Mouse (Mus musculus): ENCODE data around the gene Dlgap4.

Dlgap4 gene

DNA sequence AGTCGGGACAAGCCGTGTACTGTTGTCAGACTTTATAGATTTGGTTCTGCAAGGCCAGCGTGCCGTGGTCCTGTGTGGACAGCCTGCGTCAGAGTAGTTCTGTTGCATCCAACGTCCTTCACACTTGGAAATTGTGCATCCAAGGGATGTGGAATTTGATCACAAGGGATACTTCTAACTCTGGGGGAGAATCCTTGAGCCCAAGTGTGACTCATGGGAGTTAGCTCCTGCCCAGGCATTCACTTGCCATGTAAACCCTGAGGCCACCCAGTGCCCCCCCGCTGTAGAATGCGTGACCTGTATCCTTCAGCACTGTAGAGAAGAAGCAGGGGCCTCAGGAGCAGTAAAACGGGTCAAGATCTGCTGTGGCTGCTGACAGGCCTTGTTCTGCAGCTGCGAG is 44.7 kb downstream of the Dlgap4 start:
- in situ Hi-C loops (cut with MboI, MseI): loop anchor here (5.0 kb wide), 1 partner anchor 941 kb away; no protein-coding TSS in a partner anchor

- in situ Hi-C loops (cut with MboI, MseI): loop anchor here (5.0 kb wide), 1 partner anchor 941 kb away; no protein-coding TSS in a partner anchor
These were observed 45.2 kb downstream of the Dlgap4 start for GRCm38 (mm10) chr2:156658751-156659150.

- in situ Hi-C loops (cut with MboI, MseI): loop anchor here (5.0 kb wide), 1 partner anchor 943 kb away; no protein-coding TSS in a partner anchor
These were observed 46.5 kb downstream of the Dlgap4 start for GRCm38 (mm10) chr2:156659981-156660380.

DNA sequence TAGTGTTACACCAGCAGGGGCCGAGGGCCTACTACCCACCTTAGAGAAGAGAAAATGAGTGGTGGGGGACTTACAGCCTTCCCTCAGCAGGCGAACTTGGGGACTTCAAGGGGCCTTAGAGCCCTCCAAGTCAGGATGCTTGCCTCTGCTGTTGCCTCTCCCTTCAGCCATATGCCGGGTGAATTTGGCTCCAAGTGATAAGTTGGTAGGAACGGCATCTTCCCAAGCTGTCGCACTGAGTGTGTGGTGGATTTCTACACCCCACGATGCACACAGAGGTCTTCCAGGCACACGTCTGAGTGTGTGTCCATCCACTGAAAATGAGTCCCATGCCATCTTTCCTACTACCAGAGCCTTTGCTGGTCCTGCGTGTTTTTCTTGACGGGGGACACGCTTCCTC is 49.7 kb downstream of the Dlgap4 start:
- in situ Hi-C loops (cut with MboI, MseI): no loop called here

DNA sequence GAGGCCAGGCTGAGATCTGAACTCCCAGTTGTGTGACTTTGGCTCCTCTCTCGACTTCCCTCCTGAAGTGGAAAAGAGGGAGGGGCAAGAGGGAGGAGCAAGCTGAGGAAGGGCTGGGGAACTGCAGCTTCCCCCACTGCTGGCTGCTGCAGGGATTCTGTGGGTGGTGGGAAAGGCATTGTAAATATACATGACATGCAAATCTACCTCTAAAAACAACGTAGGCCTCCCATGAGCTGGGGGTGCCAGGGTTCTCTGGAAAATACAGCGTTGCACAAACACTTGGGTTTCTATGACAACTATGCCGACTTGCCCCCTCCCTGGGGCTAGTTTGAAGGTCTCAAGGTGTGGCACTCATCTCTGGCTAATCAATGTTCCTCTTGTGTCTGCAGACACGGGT is 50.9 kb downstream of the Dlgap4 start:
- in situ Hi-C loops (cut with MboI, MseI): no loop called here

- in situ Hi-C loops (cut with MboI, MseI): no loop called here
These were observed 51.6 kb downstream of the Dlgap4 start for GRCm38 (mm10) chr2:156664993-156665518.

- in situ Hi-C loops (cut with MboI, MseI): no loop called here
These were observed 52.2 kb downstream of the Dlgap4 start for GRCm38 (mm10) chr2:156665620-156666196.

- in situ Hi-C loops (cut with MboI, MseI): no loop called here
These were observed 52.7 kb downstream of the Dlgap4 start for GRCm38 (mm10) chr2:156666231-156666630.

DNA sequence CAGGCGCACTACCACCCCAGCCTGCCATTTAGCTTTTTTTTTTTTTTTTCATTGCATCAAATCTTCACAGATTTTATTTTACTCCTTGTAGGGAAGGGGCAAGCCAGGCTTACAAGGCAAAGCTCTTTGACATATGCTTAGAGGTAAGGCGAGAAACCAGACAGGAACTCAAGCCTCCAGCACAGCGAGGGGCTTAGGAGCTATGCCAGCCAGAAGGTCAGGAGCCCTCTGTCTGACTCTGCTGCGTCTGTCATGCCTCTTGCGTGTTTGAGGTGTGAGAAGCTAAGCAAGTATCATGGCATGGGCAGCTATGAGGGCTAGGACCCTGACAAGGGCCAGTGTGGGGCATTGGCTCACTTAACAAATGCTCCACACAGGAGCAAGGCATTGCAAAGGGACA is 53.8 kb downstream of the Dlgap4 start:
- in situ Hi-C loops (cut with MboI, MseI): no loop called here

DNA sequence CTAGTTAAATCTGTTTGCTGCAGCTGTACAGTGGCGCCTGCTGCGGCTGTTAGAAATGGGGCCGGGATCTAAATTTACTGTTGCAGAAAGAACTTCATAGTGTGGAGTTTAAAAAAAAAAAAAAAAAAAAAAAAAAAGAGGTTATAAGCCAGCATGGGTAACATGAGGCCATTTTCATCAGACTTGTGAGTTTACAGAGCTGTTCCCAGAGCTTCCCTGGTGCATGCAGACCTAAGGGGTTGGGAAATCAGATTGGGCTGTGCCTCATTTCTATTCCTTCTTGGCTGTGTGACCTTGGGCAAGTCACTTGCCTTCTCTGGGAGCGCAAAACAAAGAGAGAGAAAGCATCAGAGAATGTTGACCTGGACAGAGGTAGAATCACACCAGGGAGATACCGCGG is 55.1 kb downstream of the Dlgap4 start:
- in situ Hi-C loops (cut with MboI, MseI): no loop called here

- in situ Hi-C loops (cut with MboI, MseI): no loop called here
These were observed 59.8 kb downstream of the Dlgap4 start for GRCm38 (mm10) chr2:156673307-156673706.

DNA sequence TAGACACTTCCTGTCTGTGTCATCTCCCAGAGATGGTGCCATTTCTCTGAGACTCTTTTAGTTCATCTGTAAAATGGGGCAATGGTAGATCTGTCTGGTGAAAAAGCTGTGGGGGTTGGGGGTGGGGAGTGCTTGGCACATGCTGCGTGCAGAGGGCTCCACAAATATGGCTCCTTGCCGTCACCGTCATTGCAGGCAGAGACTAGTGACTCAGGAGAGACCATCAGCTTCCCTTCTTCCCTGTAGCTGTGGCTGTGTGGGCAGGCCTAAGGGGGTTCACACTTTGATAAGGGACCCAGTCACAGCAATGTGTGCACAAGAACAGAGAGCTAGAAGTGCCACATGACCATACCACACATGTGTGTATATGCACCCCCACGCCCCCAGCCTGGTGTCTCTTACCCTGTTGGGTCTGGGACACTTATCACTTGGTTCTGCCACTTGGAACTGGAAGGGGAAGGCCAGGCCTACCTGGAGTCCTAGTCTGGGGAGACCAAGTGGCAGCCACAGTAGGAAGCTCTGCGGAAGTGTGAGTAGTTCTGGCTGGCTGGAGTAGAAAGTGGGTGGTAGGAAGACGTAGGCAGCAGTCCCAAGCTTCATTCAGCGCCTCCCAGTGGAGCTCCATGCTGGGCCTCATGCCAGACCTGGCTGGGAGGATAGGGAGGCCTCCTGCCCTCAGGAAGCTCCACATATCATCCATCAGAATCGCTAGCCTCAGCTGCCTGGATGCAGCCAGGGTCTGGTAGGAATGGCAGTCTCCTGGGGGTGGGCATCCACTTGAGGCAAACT is 60.6 kb downstream of the Dlgap4 start:
- in situ Hi-C loops (cut with MboI, MseI): no loop called here

GRCm38 (mm10) chr2:156676885-156677284 is 63.4 kb downstream of the Dlgap4 start:
- in situ Hi-C loops (cut with MboI, MseI): no loop called here

DNA sequence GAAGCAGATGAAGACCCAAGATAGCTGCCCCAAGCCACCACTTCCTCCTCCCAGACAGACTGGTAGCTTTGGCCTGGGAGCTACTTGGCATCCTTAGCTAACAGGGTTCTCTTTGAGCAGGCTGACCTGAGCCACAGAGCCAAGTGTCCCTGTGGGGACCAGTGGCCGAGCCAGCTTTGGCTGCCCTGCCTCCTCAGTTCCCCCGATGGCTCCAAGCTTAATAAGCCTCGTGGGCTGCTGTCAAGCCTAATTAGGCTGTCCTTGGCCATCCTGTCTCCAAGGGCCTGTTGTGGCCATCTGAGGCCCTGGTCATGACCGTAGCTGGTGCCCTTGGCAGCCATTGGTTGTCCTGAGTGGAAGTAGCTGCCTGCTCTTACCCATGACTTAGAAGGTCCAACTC is 64.6 kb downstream of the Dlgap4 start:
- in situ Hi-C loops (cut with MboI, MseI): no loop called here

- in situ Hi-C loops (cut with MboI, MseI): no loop called here
These were observed 69.5 kb downstream of the Dlgap4 start for GRCm38 (mm10) chr2:156682965-156683364.

DNA sequence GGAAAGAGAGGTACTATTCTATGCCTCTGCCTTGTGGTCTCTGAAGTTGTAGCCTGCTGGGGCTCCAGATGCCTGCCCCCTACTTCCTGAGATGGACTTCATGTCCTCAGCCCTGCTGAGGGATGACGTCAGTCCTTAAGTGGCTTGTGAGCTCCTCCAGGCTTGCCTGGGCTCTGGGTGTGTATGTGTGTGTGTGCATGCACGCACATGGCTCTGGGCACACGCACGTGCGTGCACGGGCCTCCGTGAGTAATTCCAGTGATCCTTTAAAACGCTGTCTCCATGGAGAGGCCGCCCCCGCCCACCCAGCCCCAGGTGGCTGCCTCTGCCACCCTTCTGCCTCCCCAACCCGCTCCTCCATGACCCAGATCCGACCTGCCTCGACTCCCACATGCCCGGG is 72.5 kb downstream of the Dlgap4 start:
- in situ Hi-C loops (cut with MboI, MseI): no loop called here

DNA sequence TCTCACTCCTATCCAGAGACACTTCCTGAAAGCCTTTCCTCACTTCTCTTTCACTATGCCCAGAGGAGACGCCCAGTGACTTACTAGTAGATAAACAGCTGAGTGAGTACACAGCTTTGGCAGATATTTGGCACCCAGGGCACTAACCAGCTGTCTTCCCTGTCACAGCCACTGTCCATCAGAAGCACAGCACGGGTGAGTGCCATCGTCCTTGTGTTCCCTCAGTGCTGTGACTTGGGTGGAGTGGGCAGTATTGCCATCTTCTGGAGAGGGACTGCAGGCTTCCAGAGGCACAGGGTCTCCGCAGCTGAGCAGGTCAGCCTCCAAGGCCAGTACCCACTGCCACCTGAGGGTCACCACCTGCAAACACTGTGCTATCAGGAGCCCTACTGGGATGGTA is 73.2 kb downstream of the Dlgap4 start:
- in situ Hi-C loops (cut with MboI, MseI): no loop called here

DNA sequence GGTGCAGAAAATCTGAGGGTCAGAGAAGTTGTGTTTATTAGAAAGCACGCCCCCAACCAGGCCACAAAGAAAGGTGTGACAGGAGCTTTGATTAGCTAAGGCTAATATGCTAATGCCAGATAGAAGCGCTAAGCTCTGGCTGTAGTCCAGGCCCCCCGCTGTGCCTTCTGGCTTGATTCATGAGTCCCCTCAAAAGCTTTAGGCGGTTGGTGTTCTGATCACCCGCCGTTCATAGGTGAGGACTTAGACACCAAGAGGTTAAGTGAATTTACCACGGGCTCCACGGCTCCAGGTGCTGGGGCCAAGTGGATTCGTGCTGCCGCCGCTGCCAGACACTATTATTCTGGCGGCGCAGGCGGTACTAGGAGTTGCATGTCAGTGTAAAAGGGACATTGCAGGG is 75.1 kb downstream of the Dlgap4 start:
- in situ Hi-C loops (cut with MboI, MseI): no loop called here

GRCm38 (mm10) chr2:156690833-156691232 is 77.3 kb downstream of the Dlgap4 start:
- in situ Hi-C loops (cut with MboI, MseI): no loop called here

DNA sequence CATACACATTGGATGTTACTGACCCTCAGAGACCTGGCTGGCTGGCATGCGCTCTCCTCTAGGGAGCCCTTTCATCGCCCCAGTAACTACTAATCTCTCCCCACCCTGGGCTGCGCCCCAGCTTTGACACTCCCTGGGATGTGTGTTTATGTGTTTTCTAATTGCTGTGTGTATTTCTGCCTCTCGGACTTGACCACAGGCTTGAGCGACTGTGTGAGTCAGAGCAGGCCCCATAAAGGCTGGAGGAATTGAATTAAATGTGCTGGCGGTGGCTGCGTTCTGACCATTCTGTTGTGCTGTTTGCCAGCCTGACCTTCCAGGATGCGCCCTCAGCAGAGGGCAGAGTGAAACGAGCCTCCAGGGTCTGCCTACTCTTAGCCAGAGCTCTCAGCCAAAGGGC is 78.2 kb downstream of the Dlgap4 start:
- in situ Hi-C loops (cut with MboI, MseI): no loop called here

- in situ Hi-C loops (cut with MboI, MseI): no loop called here
These were observed 79.8 kb downstream of the Dlgap4 start for GRCm38 (mm10) chr2:156693241-156693807.

DNA sequence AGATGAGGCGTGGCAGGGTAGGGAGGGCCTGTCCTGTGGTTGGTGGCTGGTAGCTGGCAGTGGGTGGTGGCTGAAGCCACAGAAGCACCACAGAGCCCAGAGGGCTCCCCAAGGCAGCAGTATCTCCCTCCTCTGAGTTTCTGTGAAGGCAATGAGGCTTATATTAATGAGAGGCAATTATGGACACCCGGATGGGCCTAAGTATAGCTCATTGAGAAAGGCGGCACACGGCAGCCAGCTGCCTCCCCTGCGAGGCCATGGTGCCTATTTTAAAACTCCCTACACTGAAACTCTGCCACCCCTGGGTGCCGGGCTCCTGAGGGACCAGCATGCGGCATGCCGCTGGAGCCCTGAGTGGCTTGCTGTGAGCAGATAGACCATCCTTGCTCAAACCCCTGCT is 83.8 kb downstream of the Dlgap4 start:
- in situ Hi-C loops (cut with MboI, MseI): no loop called here

- in situ Hi-C loops (cut with MboI, MseI): no loop called here
These were observed 84.7 kb downstream of the Dlgap4 start for GRCm38 (mm10) chr2:156698168-156698567.

Data from T-helper 1 cell (primary cell).